Mouse (Mus musculus) midbrain, embryonic 16.5 days (tissue): ENCODE results near the gene Bdh2. TPM values are rescaled to one million over a fixed set of nuclear protein-coding genes. Genes with fewer than 3 reads are reported as not detected.

ENCODE experiments used
- ATAC-seq: fragments of 200-750 bp; cut with Nextera tagmentation; 2 replicates; pipeline ENCODE4 v1.8.0; 2017; ENCODE audit warnings: moderate TSS enrichment
- H3K27ac ChIP-seq: fragments of 300-500 bp; sonication (generic); 2 replicates; pipeline ENCODE4 v1.5.1; 2014; ENCODE audit warnings: mild to moderate bottlenecking, low read length, mixed read lengths
- H3K27me3 ChIP-seq: fragments of 300-500 bp; sonication (generic); 2 replicates; pipeline ENCODE4 v1.6.1; 2014; ENCODE audit warnings: low read depth, low read length, mixed read lengths; ENCODE audit not compliant: control insufficient read depth, insufficient read depth
- H3K36me3 ChIP-seq: fragments of 300-500 bp; sonication (generic); 2 replicates; pipeline ENCODE4 v1.6.1; 2014; ENCODE audit warnings: mild to moderate bottlenecking, low read length, moderate library complexity, mixed read lengths; ENCODE audit not compliant: control insufficient read depth, insufficient read depth
- H3K4me1 ChIP-seq: fragments of 300-500 bp; sonication (generic); 2 replicates; pipeline ENCODE4 v1.6.1; 2014; ENCODE audit warnings: mild to moderate bottlenecking, low read length, mixed read lengths; ENCODE audit not compliant: control insufficient read depth, insufficient read depth
- H3K4me2 ChIP-seq: fragments of 300-500 bp; sonication (generic); 2 replicates; pipeline ENCODE4 v1.6.1; 2014; ENCODE audit warnings: mild to moderate bottlenecking, low read length, mixed read lengths
- H3K4me3 ChIP-seq: fragments of 300-500 bp; sonication (generic); 2 replicates; pipeline ENCODE4 v1.5.1; 2014; ENCODE audit warnings: low read depth, mild to moderate bottlenecking, low read length, moderate library complexity, mixed read lengths
- H3K9ac ChIP-seq: fragments of 300-500 bp; sonication (generic); 2 replicates; pipeline ENCODE4 v1.6.1; 2014; ENCODE audit warnings: low read depth, low read length, mixed read lengths
- H3K9me3 ChIP-seq: fragments of 300-500 bp; sonication (generic); replicated peaks from 2 replicates; pipeline ENCODE4 v1.6.1; 2014; ENCODE audit warnings: mild to moderate bottlenecking, low read length, mixed read lengths; ENCODE audit not compliant: control insufficient read depth, poor library complexity, severe bottlenecking
- WGBS: fragments of 180-500 bp; shearing (Covaris S2); extraction: QIAGEN DNeasy Blood & Tissue Kit; methylation state at CpG from one replicate; pipeline ENCODE4 v1.1.7; 2014; 5-methylcytosine and 5-hydroxymethylcytosine counted together
- polyA plus RNA-seq: library from polyadenylated mRNA; unstranded; fragments of >200 nt; fragmentation: Nextera tagmentation; extraction: Ambion mirVana; gene quantifications from 2 replicates; pipeline ENCODE4 v1.2.1, GENCODE M21; 2015

Bdh2 gene
- polyA plus RNA-seq, 1 experiment from 2014 or later = 4.8 TPM

GRCm38 (mm10) chr3:135288138-135288750 is 7.2 kb downstream of the Bdh2 start:
- no peak overlapping the region for H3K9ac ChIP-seq
- no peaks in the 10 kb centered on the region for H3K9me3 ChIP-seq
- no peak for ATAC-seq
- no peaks in the 10 kb centered on the region for H3K4me1 ChIP-seq
- H3K27me3 ChIP-seq = no peaks in the 10 kb centered on the region
- no peaks in the 10 kb centered on the region for H3K36me3 ChIP-seq
- 92% methylated on average over 8 of the region's 8 CpGs for WGBS
- H3K27ac ChIP-seq = no peak overlapping the region
- no peak overlapping the region for H3K4me2 ChIP-seq
- H3K4me3 ChIP-seq = no peak overlapping the region

- ATAC-seq = no peak
- no peaks in the 10 kb centered on the region for H3K9me3 ChIP-seq
- no peaks in the 10 kb centered on the region for H3K27me3 ChIP-seq
- no peak overlapping the region for H3K4me3 ChIP-seq
- H3K36me3 ChIP-seq = no peaks in the 10 kb centered on the region
- 97% methylated on average over 1 of the region's 1 CpGs for WGBS
- H3K4me2 ChIP-seq = no peak overlapping the region
- peaks cover 4% of the 10 kb centered on the region; the same call in 1 of the 2 replicates for H3K4me1 ChIP-seq
- no peak overlapping the region for H3K9ac ChIP-seq
- H3K27ac ChIP-seq = no peak overlapping the region
These were observed 8.1 kb downstream of the Bdh2 start for GRCm38 (mm10) chr3:135289148-135289547.

- Histone ChIP-seq H3K27me3 (no peaks in the 10 kb centered on the region), H3K4me3 (no peak overlapping the region), H3K36me3 (no peaks in the 10 kb centered on the region), H3K4me2 (no peak overlapping the region), H3K4me1 (peaks cover 4% of the 10 kb centered on the region; the same call in 1 of the 2 replicates), H3K9me3 (no peaks in the 10 kb centered on the region), H3K27ac (no peak overlapping the region), H3K9ac (no peak overlapping the region)
- 95% methylated on average over 4 of the region's 7 CpGs for WGBS
- peak; percentile 86 for ATAC-seq
These were observed 9.4 kb downstream of the Bdh2 start for GRCm38 (mm10) chr3:135290249-135290894.

GRCm38 (mm10) chr3:135293703-135294102 is 12.7 kb downstream of the Bdh2 start:
- Histone ChIP-seq H3K4me3 (no peak overlapping the region), H3K9ac (no peak overlapping the region), H3K27me3 (no peaks in the 10 kb centered on the region), H3K9me3 (no peaks in the 10 kb centered on the region), H3K36me3 (no peaks in the 10 kb centered on the region), H3K4me2 (no peak overlapping the region), H3K27ac (no peak overlapping the region), H3K4me1 (peaks cover 4% of the 10 kb centered on the region; the same call in 1 of the 2 replicates)
- WGBS = 36% methylated on average over 7 of the region's 7 CpGs
- no peak for ATAC-seq

GRCm38 (mm10) chr3:135295559-135295958 is 14.5 kb downstream of the Bdh2 start:
- peaks cover 4% of the 10 kb centered on the region; the same call in 1 of the 2 replicates for H3K4me1 ChIP-seq
- no peak overlapping the region for H3K4me3 ChIP-seq
- H3K4me2 ChIP-seq = no peak overlapping the region
- H3K27me3 ChIP-seq = no peaks in the 10 kb centered on the region
- H3K9ac ChIP-seq = no peak overlapping the region
- H3K27ac ChIP-seq = no peak overlapping the region
- no peak for ATAC-seq
- WGBS = 67% methylated on average over 1 of the region's 1 CpGs
- H3K36me3 ChIP-seq = no peaks in the 10 kb centered on the region
- no peaks in the 10 kb centered on the region for H3K9me3 ChIP-seq

GRCm38 (mm10) chr3:135298560-135298959 is 17.5 kb downstream of the Bdh2 start:
- Histone ChIP-seq H3K4me2 (no peak overlapping the region), H3K27ac (no peak overlapping the region), H3K9ac (no peak overlapping the region), H3K4me3 (no peak overlapping the region), H3K36me3 (no peaks in the 10 kb centered on the region), H3K9me3 (no peaks in the 10 kb centered on the region), H3K27me3 (no peaks in the 10 kb centered on the region), H3K4me1 (peaks cover 3% of the 10 kb centered on the region; the same call in 1 of the 2 replicates)
- 88% methylated on average over 3 of the region's 3 CpGs for WGBS
- no peak for ATAC-seq

GRCm38 (mm10) chr3:135300081-135300480 is 19.1 kb downstream of the Bdh2 start:
- no peaks in the 10 kb centered on the region for H3K36me3 ChIP-seq
- no peaks in the 10 kb centered on the region for H3K27me3 ChIP-seq
- no peak overlapping the region for H3K4me2 ChIP-seq
- no peaks in the 10 kb centered on the region for H3K9me3 ChIP-seq
- 56% methylated on average over 6 of the region's 6 CpGs for WGBS
- H3K4me1 ChIP-seq = peaks cover 3% of the 10 kb centered on the region; the same call in 1 of the 2 replicates
- no peak overlapping the region for H3K4me3 ChIP-seq
- H3K9ac ChIP-seq = no peak overlapping the region
- ATAC-seq = no peak
- no peak overlapping the region for H3K27ac ChIP-seq

- 8% methylated on average over 6 of the region's 6 CpGs for WGBS
- no peak overlapping the region for H3K4me3 ChIP-seq
- ATAC-seq = no peak
- H3K9me3 ChIP-seq = no peaks in the 10 kb centered on the region
- H3K9ac ChIP-seq = no peak overlapping the region
- H3K36me3 ChIP-seq = no peaks in the 10 kb centered on the region
- no peak overlapping the region for H3K27ac ChIP-seq
- H3K4me2 ChIP-seq = no peak overlapping the region
- peaks cover 11% of the 10 kb centered on the region for H3K4me1 ChIP-seq
- H3K27me3 ChIP-seq = no peaks in the 10 kb centered on the region
These were observed 23.0 kb downstream of the Bdh2 start for GRCm38 (mm10) chr3:135304060-135304459.

GRCm38 (mm10) chr3:135304566-135304965 is 23.5 kb downstream of the Bdh2 start:
- 9% methylated on average over 9 of the region's 9 CpGs for WGBS
- Histone ChIP-seq H3K4me3 (no peak overlapping the region), H3K36me3 (no peaks in the 10 kb centered on the region), H3K9ac (no peak overlapping the region), H3K4me1 (peaks cover 11% of the 10 kb centered on the region), H3K9me3 (no peaks in the 10 kb centered on the region), H3K27ac (no peak overlapping the region), H3K4me2 (no peak overlapping the region), H3K27me3 (no peaks in the 10 kb centered on the region)
- ATAC-seq = no peak
